Mouse (Mus musculus) lung, embryonic 14.5 days (tissue): ENCODE measurements around the gene Cramp1l. TPM values are rescaled to one million over a fixed set of nuclear protein-coding genes. Genes with fewer than 3 reads are reported as not detected.

Experiments used
- ATAC-seq: fragments of 200-750 bp; cut with Nextera tagmentation; 2 replicates; pipeline ENCODE4 v1.8.0; 2017; ENCODE audit warnings: mild to moderate bottlenecking, moderate TSS enrichment, moderate library complexity; ENCODE audit not compliant: insufficient read depth
- DNase-seq: peaks from one replicate; pipeline ENCODE4 v3.0.0-alpha.2; 2015
- H3K27ac ChIP-seq: fragments of 300-500 bp; sonication (generic); 2 replicates; pipeline ENCODE4 v1.5.1; 2014; ENCODE audit warnings: low read depth, mild to moderate bottlenecking, moderate library complexity
- H3K27me3 ChIP-seq: fragments of 300-500 bp; sonication (generic); 2 replicates; pipeline ENCODE4 v1.6.1; 2014; ENCODE audit warnings: low read length, control low read depth; ENCODE audit not compliant: insufficient read depth
- H3K36me3 ChIP-seq: fragments of 300-500 bp; sonication (generic); 2 replicates; pipeline ENCODE4 v1.6.1; 2014; ENCODE audit warnings: control low read depth; ENCODE audit not compliant: insufficient read depth
- H3K4me1 ChIP-seq: fragments of 300-500 bp; sonication (generic); 2 replicates; pipeline ENCODE4 v1.6.1; 2014; ENCODE audit warnings: antibody characterized with exemption, control low read depth; ENCODE audit not compliant: insufficient read depth
- H3K4me2 ChIP-seq: fragments of 300-500 bp; sonication (generic); 2 replicates; pipeline ENCODE4 v1.6.1; 2014; ENCODE audit warnings: mild to moderate bottlenecking
- H3K4me3 ChIP-seq: fragments of 300-500 bp; sonication (generic); 2 replicates; pipeline ENCODE4 v1.5.1; 2014; ENCODE audit warnings: low read depth, low read length
- H3K9ac ChIP-seq: fragments of 300-500 bp; sonication (generic); 2 replicates; pipeline ENCODE4 v1.6.1; 2014
- H3K9me3 ChIP-seq: fragments of 300-500 bp; sonication (generic); 2 replicates; pipeline ENCODE4 v1.6.1; 2016; ENCODE audit warnings: low read depth, low read length, control low read depth
- CTCF ChIP-seq: IDR thresholded peaks from 2 replicates; pipeline ENCODE4 v1.5.1; 2016; ENCODE audit warnings: antibody characterized with exemption, low read depth
- WGBS: fragments of 180-500 bp; shearing (Covaris S2); extraction: QIAGEN DNeasy Blood & Tissue Kit; methylation state at CpG from one replicate; pipeline ENCODE4 v1.1.7; 2014; 5-methylcytosine and 5-hydroxymethylcytosine counted together
- polyA plus RNA-seq: library from polyadenylated mRNA; unstranded; fragments of >200 nt; fragmentation: Nextera tagmentation; extraction: Ambion mirVana; gene quantifications from 2 replicates; pipeline ENCODE4 v1.2.1, GENCODE M21; 2014

Gene Cramp1l
- polyA plus RNA-seq, 1 experiment from 2014 or later, result 9.8 TPM

- H3K9ac ChIP-seq, result peak overlapping the region; percentile 86
- ATAC-seq (no peak), DNase-seq (peak; percentile 52)
- H3K4me1 ChIP-seq, result 0 out of 2 replicates have a peak, but pooled peaks cover 4% of the 10 kb centered on the region
- H3K4me2 ChIP-seq, result peak overlapping the region; percentile 90
- H3K27ac ChIP-seq, result peak overlapping the region; percentile 82
- peak; percentile 13; the same call in 1 of the 2 replicates for TF ChIP-seq CTCF
- no peaks in the 10 kb centered on the region for H3K9me3 ChIP-seq
- peaks cover 34% of the 10 kb centered on the region for H3K36me3 ChIP-seq
- 1% methylated on average over 81 of the region's 81 CpGs for whole genome bisulfite sequencing
- H3K27me3 ChIP-seq, result no peaks in the 10 kb centered on the region
- peak overlapping the region; percentile 98 for H3K4me3 ChIP-seq
Observed at GRCm38 (mm10) chr17:25013606-25014501, 1.7 kb downstream of the Cramp1l start.

- H3K27me3 ChIP-seq, result no peaks in the 10 kb centered on the region
- H3K4me1 ChIP-seq, result no peaks in the 10 kb centered on the region
- H3K4me3 ChIP-seq, result no peak overlapping the region
- no peaks in the 10 kb centered on the region for H3K9me3 ChIP-seq
- DNase-seq, result no peak
- H3K4me2 ChIP-seq, result no peak overlapping the region
- TF ChIP-seq CTCF, result no peak
- no peak for ATAC-seq
- H3K9ac ChIP-seq, result no peak overlapping the region
- peaks cover 77% of the 10 kb centered on the region for H3K36me3 ChIP-seq
- H3K27ac ChIP-seq, result no peak overlapping the region
Observed at GRCm38 (mm10) chr17:25007480-25007879, 8.1 kb downstream of the Cramp1l start.

GRCm38 (mm10) chr17:25005102-25005501, 10.5 kb downstream of the Cramp1l start:
- 97% methylated on average over 3 of the region's 3 CpGs for WGBS
- no peaks in the 10 kb centered on the region for H3K27me3 ChIP-seq
- H3K36me3 ChIP-seq, result peaks cover 75% of the 10 kb centered on the region
- H3K9ac ChIP-seq, result no peak overlapping the region
- no peak for TF ChIP-seq CTCF
- no peak overlapping the region for H3K4me2 ChIP-seq
- H3K9me3 ChIP-seq, result no peaks in the 10 kb centered on the region
- ATAC-seq (no peak), DNase-seq (no peak)
- H3K4me3 ChIP-seq, result no peak overlapping the region
- H3K4me1 ChIP-seq, result no peaks in the 10 kb centered on the region
- H3K27ac ChIP-seq, result no peak overlapping the region

- Histone ChIP-seq H3K9me3 (no peaks in the 10 kb centered on the region), H3K4me3 (no peak overlapping the region), H3K36me3 (peaks cover 95% of the 10 kb centered on the region), H3K9ac (no peak overlapping the region), H3K27me3 (no peaks in the 10 kb centered on the region), H3K4me1 (no peaks in the 10 kb centered on the region), H3K4me2 (no peak overlapping the region), H3K27ac (no peak overlapping the region)
- no peak for TF ChIP-seq CTCF
- 91% methylated on average over 6 of the region's 6 CpGs for WGBS
- ATAC-seq (no peak), DNase-seq (no peak)
Observed at GRCm38 (mm10) chr17:24994721-24995120, 20.9 kb downstream of the Cramp1l start.

GRCm38 (mm10) chr17:24987221-24987620, 28.4 kb downstream of the Cramp1l start:
- no peak for TF ChIP-seq CTCF
- Histone ChIP-seq H3K9ac (no peak overlapping the region), H3K4me3 (no peak overlapping the region), H3K9me3 (no peaks in the 10 kb centered on the region), H3K27me3 (no peaks in the 10 kb centered on the region), H3K4me2 (no peak overlapping the region), H3K27ac (no peak overlapping the region), H3K36me3 (peaks cover 95% of the 10 kb centered on the region), H3K4me1 (no peaks in the 10 kb centered on the region)
- ATAC-seq (no peak), DNase-seq (no peak)
- WGBS, result 93% methylated on average over 6 of the region's 6 CpGs

GRCm38 (mm10) chr17:24960852-24961715, 54.5 kb downstream of the Cramp1l start:
- Histone ChIP-seq H3K9me3 (no peaks in the 10 kb centered on the region), H3K27me3 (no peaks in the 10 kb centered on the region), H3K9ac (peak overlapping the region; percentile 85), H3K4me2 (peak overlapping the region; percentile 66), H3K4me1 (0 out of 2 replicates have a peak, but pooled peaks cover 3% of the 10 kb centered on the region), H3K27ac (no peak overlapping the region), H3K4me3 (peak overlapping the region; percentile 73), H3K36me3 (peaks cover 58% of the 10 kb centered on the region)
- 12% methylated on average over 21 of the region's 21 CpGs for WGBS
- TF ChIP-seq CTCF, result no peak
- peak; percentile 19 for DNase-seq
- peak; percentile 36; the same call in 1 of the 2 replicates for ATAC-seq
